Mouse (Mus musculus) MEL-GATA-1-ER (cell line): ENCODE results near the gene Agbl2.

ENCODE experiments used
- DNase-seq: peaks from one replicate; pipeline ENCODE4 v3.0.0-alpha.2; 2012; ENCODE audit warnings: low read depth; ENCODE audit errors: extremely low read depth

Gene Agbl2

GRCm38 (mm10) chr2:90870136-90870601, 87.6 kb downstream of the Agbl2 start:
- DNase-seq, result peak; percentile 58

- no peak for DNase-seq
Observed at GRCm38 (mm10) chr2:90871180-90871961, 88.8 kb downstream of the Agbl2 start.

GRCm38 (mm10) chr2:90874025-90874424, 91.5 kb downstream of the Agbl2 start:
- no peak for DNase-seq

- no peak for DNase-seq
Observed at GRCm38 (mm10) chr2:90875239-90875638, 92.7 kb downstream of the Agbl2 start.

- no peak for DNase-seq
Observed at GRCm38 (mm10) chr2:90877584-90878259, 95.2 kb downstream of the Agbl2 start.

GRCm38 (mm10) chr2:90879419-90879818, 96.9 kb downstream of the Agbl2 start:
- no peak for DNase-seq

- no peak for DNase-seq
Observed at GRCm38 (mm10) chr2:90880144-90880785, 97.7 kb downstream of the Agbl2 start.

- no peak for DNase-seq
Observed at GRCm38 (mm10) chr2:90881824-90882223, 99.3 kb downstream of the Agbl2 start.
